Mouse (Mus musculus) MEL (cell line): ENCODE results near the gene Tph2. TPM values are rescaled to one million over a fixed set of nuclear protein-coding genes. Genes with fewer than 3 reads are reported as not detected.

Source experiments
- DNase-seq: peaks from one replicate; pipeline ENCODE4 v3.0.0; 2011; ENCODE audit warnings: low read depth, low spot score
- H3K27ac ChIP-seq: 2 replicates; pipeline ENCODE4 v1.5.1; 2012; ENCODE audit warnings: low read depth, mild to moderate bottlenecking, control low read depth, low read length, moderate library complexity; ENCODE audit not compliant: control insufficient read depth
- H3K27me3 ChIP-seq, 2 experiments: fragments of 150-350 bp in 1 of 2; sonication (generic) in 1 of 2; 2 replicates each; pipeline ENCODE4 v1.6.1; 2012; ENCODE audit warnings: low read length in 2 of 2, mild to moderate bottlenecking in 2 of 2, improper control_type of control experiment in 1 of 2, moderate library complexity in 1 of 2; ENCODE audit not compliant: insufficient read depth in 2 of 2, control insufficient read depth in 1 of 2
- H3K36me3 ChIP-seq, 2 experiments: 2 replicates each; pipeline ENCODE4 v1.6.1; 2012 to 2014; ENCODE audit warnings: low read length in 2 of 2, improper control_type of control experiment in 1 of 2, inconsistent platforms in 1 of 2, mild to moderate bottlenecking in 1 of 2; ENCODE audit not compliant: insufficient read depth in 2 of 2, control insufficient read depth in 1 of 2
- H3K4me1 ChIP-seq, 2 experiments: fragments of 150-350 bp in 1 of 2; sonication (generic) in 1 of 2; 2 replicates each; pipeline ENCODE4 v1.6.1; 2012; ENCODE audit warnings: low read length in 2 of 2, improper control_type of control experiment in 1 of 2, mild to moderate bottlenecking in 1 of 2; ENCODE audit not compliant: insufficient read depth in 2 of 2, control insufficient read depth in 1 of 2
- H3K4me3 ChIP-seq, 2 experiments: fragments of 150-350 bp in 1 of 2; sonication (generic) in 1 of 2; 2 replicates each; pipeline ENCODE4 v1.5.1; 2012; ENCODE audit warnings: low read depth in 2 of 2, low read length in 2 of 2, mild to moderate bottlenecking in 2 of 2, moderate library complexity in 2 of 2, control low read depth in 1 of 2, improper control_type of control experiment in 1 of 2; ENCODE audit not compliant: control insufficient read depth in 1 of 2, insufficient read depth in 1 of 2
- H3K79me2 ChIP-seq: 2 replicates; pipeline ENCODE4 v1.6.1; 2012; ENCODE audit warnings: mild to moderate bottlenecking, low read length, moderate library complexity; ENCODE audit not compliant: control insufficient read depth, poor library complexity, insufficient read depth
- H3K9ac ChIP-seq: 2 replicates; pipeline ENCODE4 v1.6.1; 2012; ENCODE audit warnings: low read depth, mild to moderate bottlenecking, control low read depth, low read length, moderate library complexity; ENCODE audit not compliant: control insufficient read depth, poor library complexity, severe bottlenecking
- H3K9me3 ChIP-seq: fragments of 150-350 bp; sonication (generic); replicated peaks from 2 replicates; pipeline ENCODE4 v1.6.1; 2012; ENCODE audit warnings: mild to moderate bottlenecking, low read length, improper control_type of control experiment, moderate library complexity; ENCODE audit not compliant: insufficient read depth
- CHD1 ChIP-seq: IDR thresholded peaks from 2 replicates; pipeline ENCODE4 v1.6.1; 2012; ENCODE audit warnings: low read depth, mild to moderate bottlenecking, inconsistent platforms, low read length, improper control_type of control experiment
- CHD2 ChIP-seq: IDR thresholded peaks from 2 replicates; pipeline ENCODE4 v1.6.1; 2011; ENCODE audit warnings: low read length, improper control_type of control experiment
- CTCF ChIP-seq, 3 experiments: IDR thresholded peaks in 2 of 3; conservative IDR thresholded peaks in 1 of 3; 2 replicates each; pipeline ENCODE4 v1.5.1; 2011 to 2012; ENCODE audit warnings: low read length in 3 of 3, low read depth in 2 of 3, mild to moderate bottlenecking in 2 of 3, improper control_type of control experiment in 1 of 3, inconsistent platforms in 1 of 3, mixed read lengths in 1 of 3, moderate library complexity in 1 of 3; ENCODE audit not compliant: control insufficient read depth in 1 of 3, insufficient read depth in 1 of 3, poor library complexity in 1 of 3, severe bottlenecking in 1 of 3
- EP300 ChIP-seq, 2 experiments: IDR thresholded peaks; 2 replicates each; pipeline ENCODE4 v1.6.1; 2011; ENCODE audit warnings: improper control_type of control experiment in 2 of 2, low read length in 2 of 2, low read depth in 1 of 2, mild to moderate bottlenecking in 1 of 2
- ETS1 ChIP-seq: IDR thresholded peaks from 2 replicates; pipeline ENCODE4 v1.6.1; 2012; ENCODE audit warnings: low read depth, mild to moderate bottlenecking, inconsistent platforms, low read length, improper control_type of control experiment, moderate library complexity
- HCFC1 ChIP-seq: IDR thresholded peaks from 2 replicates; pipeline ENCODE4 v1.6.1; 2012; ENCODE audit warnings: low read depth, mild to moderate bottlenecking, inconsistent platforms, low read length, improper control_type of control experiment, moderate library complexity
- JUND ChIP-seq: IDR thresholded peaks from 2 replicates; pipeline ENCODE4 v1.6.1; 2011; ENCODE audit warnings: low read depth, mild to moderate bottlenecking, improper control_type of control experiment, low read length
- MAFK ChIP-seq: IDR thresholded peaks from 2 replicates; pipeline ENCODE4 v1.6.1; 2011; ENCODE audit warnings: low read depth, mild to moderate bottlenecking, low read length, improper control_type of control experiment, borderline replicate concordance
- MAX ChIP-seq: IDR thresholded peaks from 2 replicates; pipeline ENCODE4 v1.6.1; 2011; ENCODE audit warnings: low read length, improper control_type of control experiment
- MYB ChIP-seq: IDR thresholded peaks from 2 replicates; pipeline ENCODE4 v1.6.1; 2011; ENCODE audit warnings: mild to moderate bottlenecking, low read depth, low read length, improper control_type of control experiment
- NRF1 ChIP-seq: IDR thresholded peaks from 2 replicates; pipeline ENCODE4 v1.6.1; 2014; ENCODE audit warnings: low read depth, mild to moderate bottlenecking, inconsistent platforms, low read length, improper control_type of control experiment, moderate library complexity; ENCODE audit not compliant: poor library complexity, insufficient read depth, severe bottlenecking
- POLR2AphosphoS2 ChIP-seq: IDR thresholded peaks from 2 replicates; pipeline ENCODE4 v1.6.1; 2011; ENCODE audit warnings: low read length, improper control_type of control experiment
- POLR2AphosphoS5 ChIP-seq: IDR thresholded peaks from 2 replicates; pipeline ENCODE4 v1.6.1; 2012; ENCODE audit warnings: low read depth, borderline replicate concordance, mild to moderate bottlenecking, inconsistent platforms, low read length, moderate library complexity, mixed read lengths
- SMC3 ChIP-seq: IDR thresholded peaks from 2 replicates; pipeline ENCODE4 v1.6.1; 2011; ENCODE audit warnings: low read depth, low read length, improper control_type of control experiment
- UBTF ChIP-seq: IDR thresholded peaks from 2 replicates; pipeline ENCODE4 v1.6.1; 2012; ENCODE audit warnings: low read depth, mild to moderate bottlenecking, inconsistent platforms, low read length, improper control_type of control experiment, moderate library complexity, borderline replicate concordance; ENCODE audit not compliant: insufficient read depth
- USF2 ChIP-seq, 2 experiments: IDR thresholded peaks; 2 replicates each; pipeline ENCODE4 v1.6.1; 2011 to 2012; ENCODE audit warnings: improper control_type of control experiment in 2 of 2, low read length in 2 of 2, borderline replicate concordance in 1 of 2, inconsistent platforms in 1 of 2, low read depth in 1 of 2, mild to moderate bottlenecking in 1 of 2; ENCODE audit not compliant: insufficient read depth in 1 of 2
- ZNF384 ChIP-seq: IDR thresholded peaks from 2 replicates; pipeline ENCODE4 v1.6.1; 2012; ENCODE audit warnings: low read depth, mild to moderate bottlenecking, inconsistent platforms, low read length, improper control_type of control experiment
- polyA plus RNA-seq, 2 experiments: library from polyadenylated mRNA; stranded (reverse) in 1 of 2; unstranded in 1 of 2; fragments of >175 nt in 1 of 2; fragments of >200 nt in 1 of 2; gene quantifications; 2 replicates each; pipeline versions ENCODE4 v1.2.1 to v1.2.4; 2012; ENCODE audit warnings: low replicate concordance in 2 of 2, low read depth in 1 of 2; ENCODE audit not compliant: insufficient read length in 2 of 2, insufficient read depth in 1 of 2, missing spikeins in 1 of 2
- total RNA-seq: library from RNA; depleted of rRNA; stranded (reverse); fragments of 300-350 nt; gene quantifications from 2 replicates; pipeline ENCODE4 v1.2.3, GENCODE M21; 2012

Gene Tph2
- total and polyA plus RNA-seq, 3 experiments, result not detected

DNA sequence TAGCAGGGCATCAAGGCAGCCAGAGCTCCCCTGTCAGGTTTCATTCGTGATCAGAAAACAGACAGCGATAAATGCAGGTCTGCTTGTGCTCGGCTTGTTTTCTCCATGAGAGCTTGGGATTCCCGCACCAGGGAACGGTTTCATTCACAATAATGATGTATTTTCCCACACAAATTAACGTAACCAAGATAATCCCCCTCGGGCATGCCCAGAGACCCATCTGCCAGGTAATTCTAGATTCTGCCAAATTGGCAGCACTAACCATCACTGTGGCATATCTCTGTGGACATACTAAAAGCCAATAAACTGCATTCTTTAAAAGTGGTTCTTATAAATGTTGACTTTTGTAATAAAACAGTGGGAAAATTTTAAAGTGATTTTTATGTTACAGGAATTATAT, 6.4 kb upstream of the Tph2 start:
- no peak overlapping the region for H3K27ac ChIP-seq
- no peak for DNase-seq
- H3K4me1 ChIP-seq, result no peaks in the 10 kb centered on the region
- peaks cover 0 to 2% of the 10 kb centered on the region in 2 experiments; a peak in 1 of 4 replicates for H3K27me3 ChIP-seq
- H3K9ac ChIP-seq, result no peak overlapping the region
- no peaks in the 10 kb centered on the region for H3K36me3 ChIP-seq
- H3K4me3 ChIP-seq, result no peak overlapping the region
- H3K9me3 ChIP-seq, result no peaks in the 10 kb centered on the region
- TF ChIP-seq JUND (no peak), HCFC1 (no peak), USF2 (IDR thresholded peaks at IDR 0.05; ENCODE audit: borderline replicate concordance in 1 of 2, insufficient read depth in 1 of 2, low read depth in 1 of 2, low read length in 2 of 2) (no peak), CTCF (IDR thresholded peaks at IDR 0.05 in 2 of 3, conservative IDR thresholded peaks at IDR 0.05 in 1 of 3; ENCODE audit: control insufficient read depth in 1 of 3, insufficient read depth in 1 of 3, low read depth in 2 of 3, low read length in 3 of 3, poor library complexity in 1 of 3, severe bottlenecking in 1 of 3) (no peak), MAX (no peak), NRF1 (no peak), EP300 (IDR thresholded peaks at IDR 0.05; ENCODE audit: low read depth in 1 of 2, low read length in 2 of 2) (no peak), POLR2AphosphoS2 (no peak), ZNF384 (no peak)
- TF ChIP-seq, all 39 proteins: peak for 0
- no peaks in the 10 kb centered on the region for H3K79me2 ChIP-seq

DNA sequence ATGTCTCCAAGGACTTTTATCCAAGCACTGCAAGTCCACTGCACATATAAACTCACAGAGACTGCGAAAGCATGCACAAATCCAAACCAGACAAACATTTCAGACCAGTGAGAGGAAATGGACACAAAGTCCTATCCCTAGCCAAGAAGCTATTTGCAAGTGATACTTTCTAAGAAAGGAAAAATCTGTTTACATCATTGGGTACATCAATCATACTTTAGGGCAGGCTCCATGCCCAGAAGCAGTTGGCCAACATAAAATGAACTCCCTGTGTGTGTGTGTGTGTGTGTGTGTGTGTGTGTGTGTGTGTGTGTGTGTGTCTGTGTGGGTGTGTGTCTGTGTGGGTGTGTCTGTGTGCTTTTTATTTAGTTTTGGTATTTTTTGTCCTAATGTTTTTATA, 2.6 kb upstream of the Tph2 start:
- Histone ChIP-seq H3K9ac (no peak overlapping the region), H3K4me3 (no peak overlapping the region), H3K27me3 (peaks cover 0 to 2% of the 10 kb centered on the region in 2 experiments; a peak in 1 of 4 replicates), H3K4me1 (no peaks in the 10 kb centered on the region), H3K27ac (no peak overlapping the region), H3K9me3 (no peaks in the 10 kb centered on the region)
- DNase-seq, result no peak
- TF ChIP-seq UBTF (no peak), MAFK (no peak), CHD1 (no peak), POLR2AphosphoS5 (no peak), EP300 (IDR thresholded peaks at IDR 0.05; ENCODE audit: low read depth in 1 of 2, low read length in 2 of 2) (no peak), CHD2 (no peak), MYB (no peak), NRF1 (no peak), MAX (no peak), ZNF384 (no peak), SMC3 (no peak), ETS1 (no peak)
- TF ChIP-seq, all 39 proteins: peak for 0
- Histone ChIP-seq H3K79me2 (no peaks in the 10 kb centered on the region), H3K36me3 (no peaks in the 10 kb centered on the region)
